Mouse (Mus musculus): ENCODE data around the gene Pik3ap1.

DNA sequence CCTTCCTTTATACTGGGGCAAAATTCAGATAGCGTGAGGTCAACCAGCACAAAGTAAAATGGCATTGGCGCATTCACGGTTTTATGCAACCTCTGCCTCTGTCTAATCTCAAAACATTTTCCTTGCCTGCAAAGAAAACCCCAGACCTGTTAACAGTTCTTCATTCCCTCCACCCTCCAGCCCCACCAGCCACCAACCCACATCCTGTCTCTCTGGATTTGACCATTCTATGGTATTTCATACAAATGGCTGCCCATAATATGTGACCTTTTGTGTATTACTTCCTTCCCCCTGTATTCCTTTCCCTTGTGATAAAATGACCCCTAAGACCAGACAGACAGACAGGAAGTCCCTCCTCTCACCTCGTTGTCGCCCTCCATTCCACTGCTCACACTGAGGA lies 102.2 kb downstream of the Pik3ap1 start:
- TF ChIP-seq CTCF (IDR thresholded peaks at IDR 0.05; ENCODE audit: control insufficient read depth, insufficient read depth, low read length) = no peak
- no peak for TF ChIP-seq POLR2A (IDR thresholded peaks at IDR 0.05; ENCODE audit: borderline replicate concordance, control insufficient read depth, low read depth, low read length)

Data from bone marrow, adult 2 months (tissue).